Mouse (Mus musculus): ENCODE measurements around the gene Rbm47. TPM values are rescaled to one million over a fixed set of nuclear protein-coding genes. Genes with fewer than 3 reads are reported as not detected.
"Not testable (repeated sequence)": the region's sequence is repeated elsewhere in the genome, so short reads cannot be mapped to it uniquely, and the experiment has no call there.

Gene Rbm47
- 1 to 10 TPM in 1 of 2 experiments, under 1 TPM in 1; 0.77 to 1.6 TPM for total RNA-seq (2021)
- long read RNA-seq, experiment 1: 0 reads
- long read RNA-seq, experiment 2, full-length matches to known transcripts: 1 of 1 reads
- long read RNA-seq, experiment 2, partial matches to known transcripts: 0 of 1 reads
- long read RNA-seq, experiment 2, other reads (novel, unspliced or antisense): 0 of 1 reads

DNA sequence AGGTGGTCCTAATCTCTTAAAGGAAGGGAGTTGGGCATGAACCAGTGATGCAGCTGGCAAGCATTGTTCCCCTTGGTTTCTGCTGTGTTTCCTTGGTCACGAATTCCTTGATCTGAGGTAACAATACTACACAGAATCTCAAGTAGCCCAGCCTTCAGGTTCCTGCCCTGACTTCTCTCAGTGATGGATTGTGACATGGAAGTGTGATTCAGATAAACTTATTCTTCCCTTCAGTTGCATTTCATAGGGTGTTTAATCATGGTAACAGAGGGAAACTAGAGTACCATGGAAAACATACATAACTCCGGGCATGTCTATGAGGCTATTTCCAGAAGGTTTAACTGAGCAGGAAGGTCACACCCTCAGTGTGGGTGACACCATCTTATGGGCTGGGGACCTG lies at the start of gene Rbm47:
TSS of gene Rbm47 (minus strand) at position 101 of the 400 bp plus-strand sequence.
- DNase-seq (ENCODE audit: low spot score in 2 of 2): no peak

DNA sequence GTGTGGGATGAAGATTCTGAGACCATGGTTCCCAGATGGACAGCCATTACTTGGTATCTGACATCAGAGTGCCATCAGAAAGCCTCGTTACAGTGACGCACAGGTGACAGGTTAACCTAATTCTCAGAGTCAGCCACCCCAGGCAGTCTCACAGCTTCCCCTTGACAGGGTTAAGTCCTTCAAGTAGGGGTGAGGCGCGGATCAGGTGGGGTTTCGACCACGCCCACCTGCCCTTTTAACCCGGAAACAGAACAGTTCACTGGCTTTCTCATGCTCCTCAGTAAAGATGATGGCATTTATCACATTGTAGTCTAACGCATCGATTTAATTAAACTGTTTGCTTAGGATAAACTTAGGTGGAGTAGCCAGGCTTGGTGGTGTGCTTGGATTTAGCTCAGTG lies 47.7 kb upstream of the Rbm47 start:
- no peak for DNase-seq (ENCODE audit: low spot score in 2 of 2)

GRCm38 (mm10) chr5:66219692-66220091 lies 46.8 kb upstream of the Rbm47 start:
- DNase-seq (ENCODE audit: low spot score in 2 of 2): no peak

- DNase-seq (ENCODE audit: low spot score in 2 of 2): no peak
Observed at GRCm38 (mm10) chr5:66215569-66216277, 42.8 kb upstream of the Rbm47 start.

GRCm38 (mm10) chr5:66214395-66214935 lies 41.5 kb upstream of the Rbm47 start:
- DNase-seq (ENCODE audit: low spot score in 2 of 2): no peak

GRCm38 (mm10) chr5:66209532-66210176 lies 36.7 kb upstream of the Rbm47 start:
- DNase-seq (ENCODE audit: low spot score in 2 of 2): no peak

GRCm38 (mm10) chr5:66204966-66205365 lies 32.0 kb upstream of the Rbm47 start:
- DNase-seq (ENCODE audit: low spot score in 2 of 2): no peak

GRCm38 (mm10) chr5:66203424-66203823 lies 30.5 kb upstream of the Rbm47 start:
- no peak for DNase-seq (ENCODE audit: low spot score in 2 of 2)

DNA sequence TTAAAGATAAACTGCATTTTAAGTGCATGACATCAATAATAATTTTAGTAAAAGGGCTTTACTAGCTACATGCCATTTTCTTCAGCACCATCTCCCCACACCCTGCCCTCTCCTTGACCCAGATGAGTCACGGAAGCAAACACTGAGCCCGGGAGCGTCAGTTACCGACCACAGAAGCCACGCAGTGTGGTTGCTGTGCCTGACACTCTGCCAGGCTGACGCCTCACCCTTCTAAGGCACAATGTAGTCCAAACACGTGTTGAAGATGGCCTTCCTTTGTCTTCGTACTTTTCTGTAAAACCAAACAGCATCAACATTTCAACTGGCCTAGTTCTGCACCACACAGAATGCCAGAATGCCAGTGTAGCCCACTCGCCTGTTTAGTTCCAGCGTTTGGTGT lies 27.1 kb upstream of the Rbm47 start:
- DNase-seq (ENCODE audit: low spot score in 2 of 2): no peak

DNA sequence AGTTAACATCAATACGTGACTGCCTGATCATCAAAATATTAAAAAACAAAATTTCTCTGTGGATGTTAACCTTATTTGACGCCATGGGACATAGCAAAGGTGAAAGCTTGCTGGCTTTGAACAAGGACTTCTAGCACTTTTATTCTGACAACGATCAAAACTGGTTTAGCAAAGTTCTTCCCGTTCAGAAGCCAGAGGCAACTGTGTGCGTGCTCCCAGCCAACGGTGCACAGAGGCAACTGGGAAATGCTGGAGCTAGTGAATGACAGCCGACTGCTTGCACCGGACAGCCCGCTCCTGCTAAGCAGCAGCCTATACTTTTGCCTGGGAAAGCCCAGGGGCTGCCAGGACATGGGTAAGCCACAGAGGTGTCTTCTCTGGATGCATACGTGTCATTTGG lies 22.4 kb upstream of the Rbm47 start:
- DNase-seq (ENCODE audit: low spot score in 2 of 2): no peak

DNA sequence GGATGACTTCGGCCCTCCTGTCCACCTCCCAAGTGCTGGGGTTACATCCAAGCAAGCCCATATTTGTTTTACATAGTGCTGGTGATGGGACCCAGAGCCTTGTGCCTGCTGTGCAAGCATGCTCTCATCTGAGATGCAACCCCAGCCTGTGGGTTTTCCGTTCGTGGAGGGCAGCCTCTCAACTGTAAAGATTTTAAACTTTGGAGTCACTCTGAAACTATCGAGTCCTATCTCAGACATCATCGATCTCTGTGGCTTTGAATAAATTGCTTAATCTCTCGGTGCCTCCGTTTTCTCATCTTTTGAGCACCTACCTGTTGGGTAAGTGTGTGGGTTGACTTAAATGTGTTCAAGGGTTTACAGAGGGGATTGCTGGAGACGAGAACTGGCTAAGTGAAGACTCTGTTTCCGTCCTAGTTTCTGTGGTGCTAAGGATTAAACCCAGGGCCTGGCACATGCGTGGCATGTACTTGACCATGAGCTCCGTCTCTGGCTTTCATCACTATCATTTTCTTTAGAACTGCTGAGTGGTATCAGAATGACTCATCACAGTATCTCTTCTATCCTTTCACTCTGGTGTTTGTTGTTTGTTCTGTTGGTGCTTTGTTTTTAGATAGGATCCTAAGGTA lies 20.4 kb upstream of the Rbm47 start:
- DNase-seq (ENCODE audit: low spot score in 2 of 2): no peak

GRCm38 (mm10) chr5:66191185-66191503 lies 18.2 kb upstream of the Rbm47 start:
- no peak for DNase-seq (ENCODE audit: low spot score in 2 of 2)

- DNase-seq (ENCODE audit: low spot score in 2 of 2): peak; percentile 7 to 9
Observed at GRCm38 (mm10) chr5:66190481-66191184, 17.7 kb upstream of the Rbm47 start.

GRCm38 (mm10) chr5:66188591-66188990 lies 15.7 kb upstream of the Rbm47 start:
- DNase-seq (ENCODE audit: low spot score in 2 of 2): not testable (repeated sequence)

GRCm38 (mm10) chr5:66182156-66182555 lies 9.2 kb upstream of the Rbm47 start:
- DNase-seq (ENCODE audit: low spot score in 2 of 2): peak; percentile 6 to 18

DNA sequence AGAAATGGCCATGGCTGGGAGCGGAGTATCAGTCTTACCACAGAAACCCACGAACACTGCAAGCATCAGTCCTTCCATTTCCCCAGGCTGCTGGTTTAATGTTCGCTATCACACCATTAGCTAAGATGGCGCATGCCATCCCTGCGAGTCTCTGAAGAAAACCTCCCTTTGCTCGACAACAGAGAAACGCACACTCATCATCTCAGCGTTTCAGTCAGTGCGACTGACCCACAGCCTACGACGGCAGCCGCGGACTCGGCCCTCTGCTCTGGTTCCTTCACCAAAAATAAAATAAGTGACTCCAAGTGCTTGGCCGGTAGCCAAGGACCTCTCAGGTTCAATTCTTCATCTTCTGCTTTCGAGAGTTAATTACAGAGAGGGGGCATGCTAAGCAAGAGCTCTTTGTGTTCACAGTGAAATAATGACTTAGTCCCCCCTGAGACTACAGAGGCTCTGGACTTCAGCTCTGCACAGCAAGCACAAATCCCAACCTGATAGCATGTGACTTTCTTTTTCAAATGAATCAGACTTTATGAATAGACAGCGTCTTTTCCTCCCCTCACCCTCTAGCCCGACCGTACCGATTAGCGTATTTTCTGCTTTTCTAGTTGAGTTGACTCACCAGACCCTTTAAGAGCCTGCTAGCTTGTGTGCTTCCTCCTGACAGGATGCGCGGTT lies 1.4 kb upstream of the Rbm47 start:
- DNase-seq (ENCODE audit: low spot score in 2 of 2): no peak

- no peak for DNase-seq (ENCODE audit: low spot score in 2 of 2)
Observed at GRCm38 (mm10) chr5:66170591-66170990, 2.3 kb downstream of the Rbm47 start.

GRCm38 (mm10) chr5:66169099-66169485 lies 3.8 kb downstream of the Rbm47 start:
- DNase-seq (ENCODE audit: low spot score in 2 of 2): no peak

GRCm38 (mm10) chr5:66168462-66169098 lies 4.3 kb downstream of the Rbm47 start:
- no peak for DNase-seq (ENCODE audit: low spot score in 2 of 2)

DNA sequence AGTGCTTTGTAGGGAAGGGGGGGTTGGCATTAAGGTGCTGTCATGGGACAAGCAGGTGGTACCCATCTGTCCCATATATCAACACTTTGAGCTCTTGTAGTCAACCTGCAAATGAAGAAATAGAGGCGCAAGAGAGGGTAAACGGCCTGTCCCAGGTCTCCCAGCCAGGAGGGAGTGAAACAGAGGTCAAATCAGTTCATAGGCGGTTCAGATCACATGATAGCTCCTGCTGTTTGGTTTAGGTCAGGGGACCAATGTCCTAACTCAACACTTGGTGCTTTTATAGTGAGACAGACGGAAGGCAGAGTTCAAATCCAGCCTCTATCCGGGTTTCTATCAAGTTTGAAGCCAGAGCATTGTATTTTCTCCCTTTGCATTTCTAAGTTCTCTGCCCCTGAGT lies 6.0 kb downstream of the Rbm47 start:
- no peak for DNase-seq (ENCODE audit: low spot score in 2 of 2)
